Mouse (Mus musculus) heart, embryonic 15.5 days (tissue): ENCODE measurements around the gene Ror2. TPM values are rescaled to one million over a fixed set of nuclear protein-coding genes. Genes with fewer than 3 reads are reported as not detected.

Source experiments
- ATAC-seq: fragments of 200-750 bp; cut with Nextera tagmentation; replicated peaks from 2 replicates; pipeline ENCODE4 v1.8.0; 2017; ENCODE audit warnings: low read depth, moderate TSS enrichment; ENCODE audit not compliant: insufficient number of reproducible peaks, insufficient read depth, low FRiP score
- H3K27ac ChIP-seq: fragments of 300-500 bp; sonication (generic); 2 replicates; pipeline ENCODE4 v1.5.1; 2015; ENCODE audit warnings: mild to moderate bottlenecking, inconsistent platforms
- H3K27me3 ChIP-seq: fragments of 300-500 bp; sonication (generic); 2 replicates; pipeline ENCODE4 v1.6.1; 2015; ENCODE audit warnings: inconsistent platforms
- H3K36me3 ChIP-seq: fragments of 300-500 bp; sonication (generic); 2 replicates; pipeline ENCODE4 v1.6.1; 2015; ENCODE audit warnings: mild to moderate bottlenecking, inconsistent platforms
- H3K4me1 ChIP-seq: fragments of 300-500 bp; sonication (generic); replicated peaks from 2 replicates; pipeline ENCODE4 v1.6.1; 2015; ENCODE audit warnings: inconsistent platforms
- H3K4me2 ChIP-seq: fragments of 300-500 bp; sonication (generic); 2 replicates; pipeline ENCODE4 v1.6.1; 2015; ENCODE audit warnings: inconsistent platforms, mild to moderate bottlenecking, moderate library complexity
- H3K4me3 ChIP-seq: fragments of 300-500 bp; sonication (generic); 2 replicates; pipeline ENCODE4 v1.5.1; 2015; ENCODE audit warnings: mild to moderate bottlenecking, inconsistent platforms
- H3K9ac ChIP-seq: fragments of 300-500 bp; sonication (generic); 2 replicates; pipeline ENCODE4 v1.6.1; 2015; ENCODE audit warnings: mild to moderate bottlenecking, inconsistent platforms
- H3K9me3 ChIP-seq: fragments of 300-500 bp; sonication (generic); replicated peaks from 2 replicates; pipeline ENCODE4 v1.6.1; 2016; ENCODE audit warnings: inconsistent platforms
- WGBS: fragments of 180-500 bp; shearing (Covaris S2); methylation state at CpG from one replicate; pipeline ENCODE4 v1.1.7; 2015; ENCODE audit warnings: mixed read lengths; 5-methylcytosine and 5-hydroxymethylcytosine counted together
- polyA plus RNA-seq: library from polyadenylated mRNA; unstranded; fragments of >200 nt; fragmentation: Nextera tagmentation; extraction: Ambion mirVana; gene quantifications from 2 replicates; pipeline ENCODE4 v1.2.1, GENCODE M21; 2015

Ror2 gene
- polyA plus RNA-seq, 1 experiment from 2014 or later: 14.4 TPM

DNA sequence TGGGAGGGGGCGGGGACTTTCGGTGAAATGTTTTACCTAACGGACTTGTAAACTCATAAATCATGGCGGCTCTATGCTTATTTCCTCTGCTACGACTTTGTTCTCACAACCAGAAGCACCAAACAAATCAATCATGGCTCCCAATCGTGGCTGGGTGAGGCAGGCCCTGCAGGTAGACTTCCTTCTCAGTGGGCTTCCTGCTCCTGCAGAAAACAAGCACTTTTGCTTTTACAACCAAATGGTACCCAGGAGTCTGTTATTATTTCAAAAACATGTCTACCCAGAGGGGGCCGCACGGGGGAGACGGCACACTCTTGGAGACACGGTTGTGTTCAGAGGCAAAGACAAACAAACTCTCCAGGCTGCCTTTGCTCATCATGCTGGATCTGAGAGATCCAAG is 122.3 kb downstream of the Ror2 start:
- ATAC-seq: no peak
- H3K9me3 ChIP-seq: no peaks in the 10 kb centered on the region
- H3K27ac ChIP-seq: no peak overlapping the region
- no peak overlapping the region for H3K9ac ChIP-seq
- 63% methylated on average over 10 of the region's 10 CpGs for WGBS
- H3K4me2 ChIP-seq: no peak overlapping the region
- no peak overlapping the region for H3K4me3 ChIP-seq
- no peaks in the 10 kb centered on the region for H3K36me3 ChIP-seq
- no peaks in the 10 kb centered on the region for H3K27me3 ChIP-seq
- H3K4me1 ChIP-seq: peaks cover 38% of the 10 kb centered on the region

DNA sequence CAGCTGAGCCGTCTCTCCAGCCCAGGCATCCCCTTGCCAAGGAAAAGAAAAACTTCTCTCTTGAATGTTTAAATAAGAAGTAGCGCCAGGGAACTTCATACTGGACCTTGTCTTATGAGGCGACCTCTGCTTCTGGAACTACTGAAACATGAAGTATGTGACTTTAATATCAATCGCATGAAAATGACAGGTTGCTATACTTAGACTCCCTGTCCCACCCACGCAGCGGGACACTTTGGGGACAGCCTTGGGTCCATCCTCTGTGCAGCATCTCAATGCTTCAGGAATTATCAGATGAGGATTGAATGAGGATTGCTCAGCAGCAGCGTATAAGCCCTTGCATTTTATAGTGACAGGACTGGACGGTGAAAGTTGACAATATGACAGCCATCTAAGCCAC is 122.9 kb downstream of the Ror2 start:
- Histone ChIP-seq H3K9ac (no peak overlapping the region), H3K9me3 (no peaks in the 10 kb centered on the region), H3K4me2 (no peak overlapping the region), H3K27me3 (no peaks in the 10 kb centered on the region), H3K27ac (peak overlapping the region; percentile 27; the same call in 1 of the 2 replicates), H3K4me3 (no peak overlapping the region), H3K4me1 (peaks cover 39% of the 10 kb centered on the region), H3K36me3 (no peaks in the 10 kb centered on the region)
- WGBS: 55% methylated on average over 8 of the region's 8 CpGs
- ATAC-seq: no peak

DNA sequence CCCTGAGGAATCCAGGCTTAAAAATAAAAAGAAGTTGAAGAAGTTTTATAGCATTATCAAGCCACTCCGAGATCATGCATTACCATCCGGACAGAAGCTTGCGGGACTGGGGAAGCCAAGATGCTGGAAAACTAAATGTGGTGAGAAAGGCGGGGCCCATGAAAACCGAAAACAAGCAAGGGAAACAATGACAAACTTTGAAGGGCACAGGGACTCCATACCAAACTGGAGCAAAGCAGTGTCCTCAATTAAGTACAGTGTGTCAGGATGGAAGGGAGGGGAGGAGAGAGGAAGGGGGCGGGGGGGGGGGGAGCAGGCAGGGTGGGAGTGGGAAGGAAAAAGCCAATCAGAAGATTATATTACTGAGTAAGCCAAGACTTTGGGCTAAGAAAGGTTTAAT is 126.4 kb downstream of the Ror2 start:
- no peak overlapping the region for H3K4me2 ChIP-seq
- no peak overlapping the region for H3K27ac ChIP-seq
- H3K36me3 ChIP-seq: no peaks in the 10 kb centered on the region
- ATAC-seq: no peak
- no peaks in the 10 kb centered on the region for H3K27me3 ChIP-seq
- H3K9ac ChIP-seq: no peak overlapping the region
- no peaks in the 10 kb centered on the region for H3K9me3 ChIP-seq
- 75% methylated on average over 6 of the region's 6 CpGs for WGBS
- no peak overlapping the region for H3K4me3 ChIP-seq
- H3K4me1 ChIP-seq: peaks cover 60% of the 10 kb centered on the region

- WGBS: 42% methylated on average over 9 of the region's 9 CpGs
- no peak for ATAC-seq
- H3K27ac ChIP-seq: peak overlapping the region; percentile 92
Measured at GRCm38 (mm10) chr13:53158405-53159005, 127.4 kb downstream of the Ror2 start.

DNA sequence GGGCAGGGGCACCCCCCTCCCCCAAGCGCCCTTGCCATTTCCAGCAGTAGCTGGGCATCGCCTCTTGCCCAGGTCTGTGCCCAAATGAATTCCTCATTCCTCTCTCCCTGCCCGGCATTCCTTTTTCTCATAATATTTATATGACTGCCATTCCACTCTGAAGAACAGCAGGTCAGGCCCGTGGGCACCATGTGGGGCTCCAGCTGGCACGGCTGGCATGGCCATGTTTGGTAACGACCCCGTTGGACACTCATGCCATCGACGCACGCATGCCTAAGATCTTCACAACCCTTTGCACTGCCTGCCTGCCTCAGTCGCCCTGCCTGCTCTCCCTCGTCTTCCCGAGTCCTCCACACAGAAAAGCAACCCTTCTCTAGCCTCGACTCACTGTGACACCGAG is 129.0 kb downstream of the Ror2 start:
- Histone ChIP-seq H3K36me3 (no peaks in the 10 kb centered on the region), H3K27ac (peak overlapping the region; percentile 92), H3K9ac (no peak overlapping the region), H3K9me3 (no peaks in the 10 kb centered on the region), H3K4me1 (peaks cover 62% of the 10 kb centered on the region), H3K4me2 (no peak overlapping the region), H3K27me3 (no peaks in the 10 kb centered on the region), H3K4me3 (no peak overlapping the region)
- ATAC-seq: no peak
- 80% methylated on average over 15 of the region's 15 CpGs for WGBS

More at GRCm38 (mm10) chr13:53158405-53159005, 127.4 kb downstream of the Ror2 start:
- no peak overlapping the region for H3K9ac ChIP-seq
- no peak overlapping the region for H3K4me3 ChIP-seq
- H3K36me3 ChIP-seq: no peaks in the 10 kb centered on the region
- H3K9me3 ChIP-seq: no peaks in the 10 kb centered on the region
- no peak overlapping the region for H3K4me2 ChIP-seq
- no peaks in the 10 kb centered on the region for H3K27me3 ChIP-seq
- H3K4me1 ChIP-seq: peaks cover 65% of the 10 kb centered on the region

GRCm38 (mm10) chr13:53156282-53156681 is 129.6 kb downstream of the Ror2 start:
- Histone ChIP-seq H3K4me3 (no peak overlapping the region), H3K9me3 (no peaks in the 10 kb centered on the region), H3K9ac (no peak overlapping the region), H3K4me1 (peaks cover 68% of the 10 kb centered on the region), H3K4me2 (0 out of 2 replicates have a peak overlapping the region, but pooled peaks have one; percentile 23), H3K27me3 (no peaks in the 10 kb centered on the region), H3K36me3 (no peaks in the 10 kb centered on the region), H3K27ac (peak overlapping the region; percentile 92)
- ATAC-seq: peak; percentile 65; the same call in 1 of the 2 replicates
- whole genome bisulfite sequencing: 46% methylated on average over 6 of the region's 6 CpGs

DNA sequence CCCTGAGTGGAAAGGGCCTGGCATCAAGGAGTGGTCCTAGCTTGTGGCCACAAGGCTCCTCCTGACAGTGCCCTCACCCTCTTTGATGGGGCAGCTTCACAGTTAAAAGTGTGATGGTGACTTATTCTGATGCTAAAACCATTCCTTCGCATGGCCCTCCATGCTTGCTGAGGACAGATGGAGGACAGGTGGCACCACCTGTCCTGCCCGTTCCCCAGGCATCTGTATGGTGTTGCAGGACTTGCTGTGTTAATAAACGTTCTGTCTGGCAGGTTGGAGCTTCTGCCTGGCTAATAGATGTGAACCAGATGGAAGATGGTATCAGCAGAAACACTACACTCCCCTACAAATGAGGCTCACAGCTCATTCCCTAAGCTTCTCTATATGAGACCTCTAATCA is 140.4 kb downstream of the Ror2 start:
- peaks cover 22% of the 10 kb centered on the region for H3K4me1 ChIP-seq
- ATAC-seq: no peak

GRCm38 (mm10) chr13:53143076-53143475 is 142.8 kb downstream of the Ror2 start:
- H3K36me3 ChIP-seq: peaks cover 6% of the 10 kb centered on the region; the same call in 1 of the 2 replicates
- ATAC-seq: no peak
- H3K9ac ChIP-seq: no peak overlapping the region
- H3K4me3 ChIP-seq: no peak overlapping the region
- H3K27ac ChIP-seq: no peak overlapping the region
- no peak overlapping the region for H3K4me2 ChIP-seq
- H3K27me3 ChIP-seq: no peaks in the 10 kb centered on the region
- H3K9me3 ChIP-seq: no peaks in the 10 kb centered on the region
- H3K4me1 ChIP-seq: peaks cover 7% of the 10 kb centered on the region
- 65% methylated on average over 5 of the region's 5 CpGs for WGBS

More for the DNA sequence above, 140.4 kb downstream of the Ror2 start:
- no peak overlapping the region for H3K27ac ChIP-seq
- no peak overlapping the region for H3K4me2 ChIP-seq
- 80% methylated on average over 3 of the region's 3 CpGs for WGBS
- H3K9me3 ChIP-seq: no peaks in the 10 kb centered on the region
- no peak overlapping the region for H3K4me3 ChIP-seq
- H3K36me3 ChIP-seq: no peaks in the 10 kb centered on the region
- H3K27me3 ChIP-seq: no peaks in the 10 kb centered on the region
- no peak overlapping the region for H3K9ac ChIP-seq

GRCm38 (mm10) chr13:53142268-53142667 is 143.7 kb downstream of the Ror2 start:
- Histone ChIP-seq H3K4me2 (no peak overlapping the region), H3K9ac (no peak overlapping the region), H3K27me3 (no peaks in the 10 kb centered on the region), H3K27ac (no peak overlapping the region), H3K36me3 (peaks cover 6% of the 10 kb centered on the region; the same call in 1 of the 2 replicates), H3K9me3 (no peaks in the 10 kb centered on the region), H3K4me3 (no peak overlapping the region), H3K4me1 (no peaks in the 10 kb centered on the region)
- no peak for ATAC-seq
- 81% methylated on average over 10 of the region's 10 CpGs for WGBS

DNA sequence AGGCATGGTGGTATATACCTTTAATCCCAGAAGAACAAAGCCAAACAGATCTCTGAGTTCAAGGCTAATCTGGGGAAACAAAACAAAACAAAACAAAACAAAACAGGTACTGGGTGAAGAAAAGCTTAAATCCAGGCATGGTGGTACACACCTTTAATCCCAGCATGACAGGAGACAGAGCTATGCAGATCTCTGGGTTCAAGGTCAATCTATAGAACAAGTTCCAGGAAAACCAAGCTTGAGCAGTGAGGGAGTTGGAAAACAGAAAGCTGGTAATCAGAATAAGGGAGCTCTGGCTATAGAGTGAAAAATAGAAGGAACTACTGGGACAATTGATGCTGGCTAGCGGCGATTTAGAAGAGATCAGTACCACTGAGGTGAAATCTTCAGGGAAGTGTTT is 145.6 kb downstream of the Ror2 start:
- 89% methylated on average over 2 of the region's 2 CpGs for WGBS
- peaks cover 6% of the 10 kb centered on the region; the same call in 1 of the 2 replicates for H3K36me3 ChIP-seq
- H3K4me1 ChIP-seq: no peaks in the 10 kb centered on the region
- ATAC-seq: no peak
- no peak overlapping the region for H3K4me2 ChIP-seq
- H3K9ac ChIP-seq: no peak overlapping the region
- H3K27ac ChIP-seq: no peak overlapping the region
- no peak overlapping the region for H3K4me3 ChIP-seq
- H3K9me3 ChIP-seq: no peaks in the 10 kb centered on the region
- H3K27me3 ChIP-seq: no peaks in the 10 kb centered on the region

DNA sequence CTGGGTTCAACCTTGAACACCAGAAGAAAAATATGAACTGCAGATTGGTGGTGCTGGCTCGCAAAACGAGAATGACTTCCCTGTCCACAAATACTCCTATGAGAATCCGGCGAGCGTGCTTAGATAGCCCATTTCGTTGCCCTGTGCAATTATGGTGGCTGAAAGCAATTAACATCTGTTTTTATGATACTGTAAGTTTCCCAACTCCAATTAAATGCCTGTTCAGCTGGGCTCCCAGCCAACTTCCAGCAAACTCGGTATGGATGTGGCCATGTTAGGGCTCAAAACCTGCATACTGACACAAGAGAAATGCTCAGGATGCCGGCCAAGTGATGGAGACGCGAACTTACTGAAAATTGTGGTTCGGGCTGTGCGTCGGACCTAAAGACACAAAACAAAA is 155.4 kb downstream of the Ror2 start:
- Histone ChIP-seq H3K4me2 (no peak overlapping the region), H3K4me1 (no peaks in the 10 kb centered on the region), H3K9me3 (no peaks in the 10 kb centered on the region), H3K4me3 (no peak overlapping the region), H3K27ac (no peak overlapping the region), H3K36me3 (peaks cover 8% of the 10 kb centered on the region; the same call in 1 of the 2 replicates), H3K27me3 (no peaks in the 10 kb centered on the region), H3K9ac (no peak overlapping the region)
- WGBS: 79% methylated on average over 13 of the region's 13 CpGs
- no peak for ATAC-seq

DNA sequence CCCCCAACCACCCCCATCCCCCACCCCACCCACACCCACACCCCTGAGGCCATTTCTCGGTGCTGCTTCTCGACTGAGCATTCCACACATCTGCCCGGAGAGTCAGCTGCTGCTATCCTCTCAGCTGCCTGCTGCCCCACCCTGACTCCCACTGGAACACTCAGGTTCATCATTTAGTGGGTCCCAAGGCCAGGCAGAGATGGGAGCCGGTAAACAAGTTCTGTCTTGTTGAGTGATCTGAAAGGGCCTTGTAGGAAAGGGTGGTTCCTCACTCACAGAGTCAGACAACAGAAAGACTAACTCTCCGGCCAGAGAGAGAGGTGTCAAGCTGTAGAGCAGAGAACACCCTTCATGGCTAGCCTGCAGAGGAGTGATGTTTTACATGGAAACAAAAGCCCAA is 155.9 kb downstream of the Ror2 start:
- WGBS: 61% methylated on average over 5 of the region's 5 CpGs
- H3K27ac ChIP-seq: no peak overlapping the region

More for the DNA sequence above, 155.9 kb downstream of the Ror2 start:
- Histone ChIP-seq H3K9me3 (no peaks in the 10 kb centered on the region), H3K36me3 (peaks cover 8% of the 10 kb centered on the region; the same call in 1 of the 2 replicates), H3K4me1 (no peaks in the 10 kb centered on the region), H3K27me3 (no peaks in the 10 kb centered on the region), H3K4me3 (no peak overlapping the region), H3K9ac (no peak overlapping the region), H3K4me2 (no peak overlapping the region)
- ATAC-seq: no peak
